Mouse (Mus musculus): ENCODE measurements around the gene Dido1. TPM values are rescaled to one million over a fixed set of nuclear protein-coding genes. Genes with fewer than 3 reads are reported as not detected.

Gene Dido1
- polyA plus RNA-seq, 1 experiment, result 67.8 TPM

DNA sequence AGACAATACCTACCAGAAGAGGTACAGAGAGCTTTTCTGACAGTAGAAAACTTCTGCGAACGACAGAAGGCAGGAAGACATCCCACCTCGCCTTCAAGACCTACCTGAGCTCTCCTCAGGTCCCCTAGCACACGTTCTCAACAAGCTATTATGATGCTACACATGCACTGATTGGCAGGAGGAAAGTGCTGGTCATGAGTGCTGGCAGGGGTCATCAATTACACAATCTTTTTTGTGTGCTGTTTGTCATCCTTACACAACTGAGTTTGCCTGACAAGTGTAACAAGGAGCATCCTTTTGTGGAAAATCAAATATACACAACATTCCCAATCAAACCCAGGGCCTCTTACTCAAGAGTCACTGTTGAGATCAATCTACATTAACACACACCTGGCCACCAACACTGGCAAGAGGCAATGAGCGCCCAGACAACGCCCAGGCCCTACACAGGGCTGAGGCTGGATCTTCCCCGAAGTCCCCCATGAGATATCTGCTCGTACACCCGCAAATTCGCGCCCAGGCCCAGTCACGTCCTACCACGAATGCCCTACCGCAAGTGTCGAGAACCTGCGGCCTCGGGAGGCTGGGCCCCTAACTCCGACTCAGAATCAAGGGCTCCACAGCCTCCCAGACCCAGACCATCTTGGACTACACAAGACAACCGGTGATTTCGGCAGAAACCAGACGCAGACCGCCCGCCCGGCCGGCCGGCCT is 8.6 kb downstream of the Dido1 start:
- H3K4me1 ChIP-seq (ENCODE audit: control insufficient read depth, insufficient read depth, low read length), result peaks cover 6% of the 10 kb centered on the region
- no peaks in the 10 kb centered on the region for H3K9me3 ChIP-seq (replicated peaks; ENCODE audit: control insufficient read depth, insufficient read depth, low read length, poor library complexity, severe bottlenecking)
- H3K4me3 ChIP-seq (ENCODE audit: low read depth, low read length), result peak overlapping the region; percentile 61
- H3K9ac ChIP-seq (ENCODE audit: low read depth, poor library complexity, severe bottlenecking), result peak overlapping the region; percentile 97
- H3K27me3 ChIP-seq (ENCODE audit: control insufficient read depth, insufficient read depth, low read length, poor library complexity, severe bottlenecking), result no peaks in the 10 kb centered on the region
- peak overlapping the region; percentile 1 for H3K27ac ChIP-seq (ENCODE audit: insufficient read depth, low read length)
- no peak for TF ChIP-seq EP300 (IDR thresholded peaks at IDR 0.05; ENCODE audit: insufficient read depth, low read depth, low read length)
- TF ChIP-seq POLR2A (IDR thresholded peaks at IDR 0.05; ENCODE audit: insufficient read depth, low read length), result no peak
- TF ChIP-seq CTCF (IDR thresholded peaks at IDR 0.05; ENCODE audit: low read depth, low read length), result no peak
- peaks cover 26% of the 10 kb centered on the region for H3K36me3 ChIP-seq (ENCODE audit: control insufficient read depth, insufficient read depth, low read length, poor library complexity, severe bottlenecking)

GRCm38 (mm10) chr2:180700457-180700856 is 9.3 kb downstream of the Dido1 start:
- no peaks in the 10 kb centered on the region for H3K9me3 ChIP-seq (replicated peaks; ENCODE audit: control insufficient read depth, insufficient read depth, low read length, poor library complexity, severe bottlenecking)
- no peaks in the 10 kb centered on the region for H3K27me3 ChIP-seq (ENCODE audit: control insufficient read depth, insufficient read depth, low read length, poor library complexity, severe bottlenecking)
- H3K36me3 ChIP-seq (ENCODE audit: control insufficient read depth, insufficient read depth, low read length, poor library complexity, severe bottlenecking), result peaks cover 26% of the 10 kb centered on the region
- H3K27ac ChIP-seq (ENCODE audit: insufficient read depth, low read length), result no peak overlapping the region
- H3K4me1 ChIP-seq (ENCODE audit: control insufficient read depth, insufficient read depth, low read length), result peaks cover 4% of the 10 kb centered on the region
- TF ChIP-seq CTCF (IDR thresholded peaks at IDR 0.05; ENCODE audit: low read depth, low read length) (no peak), POLR2A (IDR thresholded peaks at IDR 0.05; ENCODE audit: insufficient read depth, low read length) (no peak), EP300 (IDR thresholded peaks at IDR 0.05; ENCODE audit: insufficient read depth, low read depth, low read length) (no peak)
- no peak overlapping the region for H3K4me3 ChIP-seq (ENCODE audit: low read depth, low read length)
- H3K9ac ChIP-seq (ENCODE audit: low read depth, poor library complexity, severe bottlenecking), result peak overlapping the region; percentile 97

GRCm38 (mm10) chr2:180695176-180695575 is 14.6 kb downstream of the Dido1 start:
- TF ChIP-seq CTCF (IDR thresholded peaks at IDR 0.05; ENCODE audit: low read depth, low read length) (no peak), POLR2A (IDR thresholded peaks at IDR 0.05; ENCODE audit: insufficient read depth, low read length) (no peak), EP300 (IDR thresholded peaks at IDR 0.05; ENCODE audit: insufficient read depth, low read depth, low read length) (no peak)
- H3K27me3 ChIP-seq (ENCODE audit: control insufficient read depth, insufficient read depth, low read length, poor library complexity, severe bottlenecking), result no peaks in the 10 kb centered on the region
- peaks cover 22% of the 10 kb centered on the region for H3K36me3 ChIP-seq (ENCODE audit: control insufficient read depth, insufficient read depth, low read length, poor library complexity, severe bottlenecking)
- H3K27ac ChIP-seq (ENCODE audit: insufficient read depth, low read length), result no peak overlapping the region
- no peak overlapping the region for H3K9ac ChIP-seq (ENCODE audit: low read depth, poor library complexity, severe bottlenecking)
- H3K4me3 ChIP-seq (ENCODE audit: low read depth, low read length), result no peak overlapping the region
- H3K9me3 ChIP-seq (replicated peaks; ENCODE audit: control insufficient read depth, insufficient read depth, low read length, poor library complexity, severe bottlenecking), result no peaks in the 10 kb centered on the region
- H3K4me1 ChIP-seq (ENCODE audit: control insufficient read depth, insufficient read depth, low read length), result peaks cover 1% of the 10 kb centered on the region

- Histone ChIP-seq H3K4me3 (ENCODE audit: low read depth, low read length) (no peak overlapping the region), H3K4me1 (ENCODE audit: control insufficient read depth, insufficient read depth, low read length) (no peaks in the 10 kb centered on the region), H3K36me3 (ENCODE audit: control insufficient read depth, insufficient read depth, low read length, poor library complexity, severe bottlenecking) (peaks cover 47% of the 10 kb centered on the region), H3K9me3 (replicated peaks; ENCODE audit: control insufficient read depth, insufficient read depth, low read length, poor library complexity, severe bottlenecking) (no peaks in the 10 kb centered on the region), H3K27ac (ENCODE audit: insufficient read depth, low read length) (no peak overlapping the region), H3K27me3 (ENCODE audit: control insufficient read depth, insufficient read depth, low read length, poor library complexity, severe bottlenecking) (no peaks in the 10 kb centered on the region), H3K9ac (ENCODE audit: low read depth, poor library complexity, severe bottlenecking) (no peak overlapping the region)
- TF ChIP-seq EP300 (IDR thresholded peaks at IDR 0.05; ENCODE audit: insufficient read depth, low read depth, low read length), result no peak
- TF ChIP-seq POLR2A (IDR thresholded peaks at IDR 0.05; ENCODE audit: insufficient read depth, low read length), result no peak
- TF ChIP-seq CTCF (IDR thresholded peaks at IDR 0.05; ENCODE audit: low read depth, low read length), result no peak
Measured at GRCm38 (mm10) chr2:180692630-180693029, 17.2 kb downstream of the Dido1 start.

DNA sequence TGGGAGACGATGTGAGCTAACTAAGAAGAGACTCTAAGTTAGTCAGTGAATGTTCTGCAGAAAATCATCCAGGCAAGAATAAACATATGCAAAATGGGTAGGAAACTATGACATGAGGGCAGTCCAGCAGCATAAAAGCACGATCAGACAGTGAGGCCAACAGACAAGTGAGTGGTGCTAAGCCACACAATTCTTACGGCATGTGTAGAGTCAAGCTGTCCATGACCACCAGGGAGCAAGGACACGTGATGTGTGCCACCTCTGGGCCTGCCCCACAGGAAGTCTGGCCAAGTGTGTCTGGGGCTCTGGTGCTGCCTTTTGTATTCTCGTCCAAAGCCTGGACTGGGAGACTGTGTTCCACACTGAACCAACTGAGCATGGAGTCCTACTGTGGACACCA is 20.0 kb downstream of the Dido1 start:
- peaks cover 67% of the 10 kb centered on the region for H3K36me3 ChIP-seq (ENCODE audit: control insufficient read depth, insufficient read depth, low read length, poor library complexity, severe bottlenecking)
- no peak overlapping the region for H3K4me3 ChIP-seq (ENCODE audit: low read depth, low read length)
- H3K4me1 ChIP-seq (ENCODE audit: control insufficient read depth, insufficient read depth, low read length), result no peaks in the 10 kb centered on the region
- no peaks in the 10 kb centered on the region for H3K9me3 ChIP-seq (replicated peaks; ENCODE audit: control insufficient read depth, insufficient read depth, low read length, poor library complexity, severe bottlenecking)
- TF ChIP-seq CTCF (IDR thresholded peaks at IDR 0.05; ENCODE audit: low read depth, low read length), result no peak
- TF ChIP-seq EP300 (IDR thresholded peaks at IDR 0.05; ENCODE audit: insufficient read depth, low read depth, low read length), result no peak
- no peak for TF ChIP-seq POLR2A (IDR thresholded peaks at IDR 0.05; ENCODE audit: insufficient read depth, low read length)
- H3K9ac ChIP-seq (ENCODE audit: low read depth, poor library complexity, severe bottlenecking), result no peak overlapping the region
- no peaks in the 10 kb centered on the region for H3K27me3 ChIP-seq (ENCODE audit: control insufficient read depth, insufficient read depth, low read length, poor library complexity, severe bottlenecking)
- no peak overlapping the region for H3K27ac ChIP-seq (ENCODE audit: insufficient read depth, low read length)

DNA sequence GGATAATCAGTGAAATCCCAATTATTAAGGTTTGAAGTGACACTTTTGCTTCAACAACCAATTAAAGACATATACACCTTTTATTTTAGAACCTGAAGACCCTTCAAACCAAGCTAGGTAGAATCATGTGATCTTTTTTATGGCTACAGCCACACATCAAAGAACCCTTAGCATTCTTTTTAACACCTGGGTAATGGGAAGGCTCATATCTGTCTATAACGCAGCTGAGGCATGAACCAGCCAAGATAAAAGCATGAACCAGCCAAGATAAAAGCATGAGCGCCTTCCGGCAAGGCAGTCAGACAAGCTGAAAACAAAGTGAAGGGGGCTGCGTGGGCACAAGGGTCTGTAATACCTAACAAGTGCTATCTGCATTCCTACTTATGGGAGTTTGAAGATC is 25.8 kb downstream of the Dido1 start:
- Histone ChIP-seq H3K9me3 (replicated peaks; ENCODE audit: control insufficient read depth, insufficient read depth, low read length, poor library complexity, severe bottlenecking) (no peaks in the 10 kb centered on the region), H3K9ac (ENCODE audit: low read depth, poor library complexity, severe bottlenecking) (no peak overlapping the region), H3K27ac (ENCODE audit: insufficient read depth, low read length) (no peak overlapping the region), H3K27me3 (ENCODE audit: control insufficient read depth, insufficient read depth, low read length, poor library complexity, severe bottlenecking) (no peaks in the 10 kb centered on the region), H3K36me3 (ENCODE audit: control insufficient read depth, insufficient read depth, low read length, poor library complexity, severe bottlenecking) (peaks cover 78% of the 10 kb centered on the region), H3K4me1 (ENCODE audit: control insufficient read depth, insufficient read depth, low read length) (no peaks in the 10 kb centered on the region), H3K4me3 (ENCODE audit: low read depth, low read length) (no peak overlapping the region)
- TF ChIP-seq CTCF (IDR thresholded peaks at IDR 0.05; ENCODE audit: low read depth, low read length) (no peak), POLR2A (IDR thresholded peaks at IDR 0.05; ENCODE audit: insufficient read depth, low read length) (no peak), EP300 (IDR thresholded peaks at IDR 0.05; ENCODE audit: insufficient read depth, low read depth, low read length) (no peak)

Measured in ES-Bruce4 (cell line).